Mouse (Mus musculus) liver, embryonic 13.5 days (tissue): ENCODE measurements around the gene Irak2. TPM values are rescaled to one million over a fixed set of nuclear protein-coding genes. Genes with fewer than 3 reads are reported as not detected.

ENCODE experiments used
- ATAC-seq: fragments of 200-750 bp; cut with Nextera tagmentation; 2 replicates; pipeline ENCODE4 v1.8.0; 2017; ENCODE audit warnings: low read depth, mild to moderate bottlenecking, moderate number of reproducible peaks, moderate library complexity
- DNase-seq: peaks from one replicate; pipeline ENCODE4 v3.0.0; 2022
- H3K27ac ChIP-seq: fragments of 300-500 bp; sonication (generic); 2 replicates; pipeline ENCODE4 v1.5.1; 2015; ENCODE audit warnings: moderate library complexity, mild to moderate bottlenecking, inconsistent platforms
- H3K27me3 ChIP-seq: fragments of 300-500 bp; sonication (generic); 2 replicates; pipeline ENCODE4 v1.6.1; 2015; ENCODE audit warnings: mild to moderate bottlenecking, inconsistent platforms
- H3K36me3 ChIP-seq: fragments of 300-500 bp; sonication (generic); 2 replicates; pipeline ENCODE4 v1.6.1; 2015; ENCODE audit warnings: mild to moderate bottlenecking, inconsistent platforms
- H3K4me1 ChIP-seq: fragments of 300-500 bp; sonication (generic); replicated peaks from 2 replicates; pipeline ENCODE4 v1.6.1; 2015; ENCODE audit warnings: inconsistent platforms
- H3K4me2 ChIP-seq: fragments of 300-500 bp; sonication (generic); 2 replicates; pipeline ENCODE4 v1.6.1; 2015; ENCODE audit warnings: inconsistent platforms, mild to moderate bottlenecking, moderate library complexity
- H3K4me3 ChIP-seq: fragments of 300-500 bp; sonication (generic); replicated peaks from 2 replicates; pipeline ENCODE4 v1.5.1; 2015; ENCODE audit warnings: mild to moderate bottlenecking, inconsistent platforms
- H3K9ac ChIP-seq: fragments of 300-500 bp; sonication (generic); 2 replicates; pipeline ENCODE4 v1.6.1; 2015; ENCODE audit warnings: mild to moderate bottlenecking, inconsistent platforms
- H3K9me3 ChIP-seq: fragments of 300-500 bp; sonication (generic); replicated peaks from 2 replicates; pipeline ENCODE4 v1.6.1; 2016; ENCODE audit warnings: inconsistent platforms
- WGBS: fragments of 180-500 bp; shearing (Covaris S2); methylation state at CpG from one replicate; pipeline ENCODE4 v1.1.7; 2015; ENCODE audit not compliant: insufficient replicate concordance; 5-methylcytosine and 5-hydroxymethylcytosine counted together
- polyA plus RNA-seq: library from polyadenylated mRNA; unstranded; fragments of >200 nt; fragmentation: Nextera tagmentation; extraction: Ambion mirVana; gene quantifications from 2 replicates; pipeline ENCODE4 v1.2.1, GENCODE M21; 2015

The Irak2 gene
- polyA plus RNA-seq, 1 experiment from 2014 or later, result 14.9 TPM

- Histone ChIP-seq H3K9ac (no peak overlapping the region), H3K27me3 (no peaks in the 10 kb centered on the region), H3K36me3 (peaks cover 4% of the 10 kb centered on the region; the same call in 1 of the 2 replicates), H3K27ac (no peak overlapping the region), H3K4me1 (peaks cover 30% of the 10 kb centered on the region), H3K4me3 (no peak overlapping the region), H3K4me2 (no peak overlapping the region), H3K9me3 (peaks cover 4% of the 10 kb centered on the region)
- 33% methylated on average over 3 of the region's 3 CpGs for WGBS
- DNase-seq, result no peak
- no peak for ATAC-seq
Observed at GRCm38 (mm10) chr6:113658226-113658625, 20.0 kb downstream of the Irak2 start.

GRCm38 (mm10) chr6:113659648-113660491 lies 21.6 kb downstream of the Irak2 start:
- Histone ChIP-seq H3K4me3 (no peak overlapping the region), H3K9me3 (peaks cover 4% of the 10 kb centered on the region), H3K27ac (no peak overlapping the region), H3K9ac (no peak overlapping the region), H3K4me2 (no peak overlapping the region), H3K36me3 (peaks cover 4% of the 10 kb centered on the region; the same call in 1 of the 2 replicates), H3K27me3 (no peaks in the 10 kb centered on the region), H3K4me1 (peaks cover 28% of the 10 kb centered on the region)
- no peak for DNase-seq
- ATAC-seq, result no peak
- 56% methylated on average over 8 of the region's 8 CpGs for WGBS

- H3K4me2 ChIP-seq, result no peak overlapping the region
- peak overlapping the region; percentile 62; the same call in 1 of the 2 replicates for H3K27ac ChIP-seq
- peaks cover 28% of the 10 kb centered on the region for H3K4me1 ChIP-seq
- H3K36me3 ChIP-seq, result peaks cover 4% of the 10 kb centered on the region; the same call in 1 of the 2 replicates
- DNase-seq, result no peak
- H3K27me3 ChIP-seq, result no peaks in the 10 kb centered on the region
- WGBS, result 57% methylated on average over 14 of the region's 14 CpGs
- H3K9me3 ChIP-seq, result peaks cover 4% of the 10 kb centered on the region
- no peak overlapping the region for H3K4me3 ChIP-seq
- no peak overlapping the region for H3K9ac ChIP-seq
- ATAC-seq, result no peak
Observed at GRCm38 (mm10) chr6:113660492-113661352, 22.5 kb downstream of the Irak2 start.

- Histone ChIP-seq H3K9ac (no peak overlapping the region), H3K4me2 (no peak overlapping the region), H3K27me3 (no peaks in the 10 kb centered on the region), H3K4me3 (no peak overlapping the region), H3K36me3 (peaks cover 4% of the 10 kb centered on the region; the same call in 1 of the 2 replicates), H3K27ac (no peak overlapping the region; the same call in 1 of the 2 replicates), H3K9me3 (peaks cover 4% of the 10 kb centered on the region), H3K4me1 (peaks cover 35% of the 10 kb centered on the region)
- WGBS, result 48% methylated on average over 12 of the region's 12 CpGs
- ATAC-seq, result peak; percentile 35; the same call in 1 of the 2 replicates
- DNase-seq, result no peak
Observed at GRCm38 (mm10) chr6:113661353-113662241, 23.3 kb downstream of the Irak2 start.

GRCm38 (mm10) chr6:113662964-113663700 lies 24.9 kb downstream of the Irak2 start:
- 85% methylated on average over 8 of the region's 8 CpGs for WGBS
- H3K27me3 ChIP-seq, result no peaks in the 10 kb centered on the region
- H3K36me3 ChIP-seq, result peaks cover 4% of the 10 kb centered on the region; the same call in 1 of the 2 replicates
- no peak overlapping the region for H3K4me2 ChIP-seq
- no peak overlapping the region for H3K27ac ChIP-seq
- DNase-seq (no peak), ATAC-seq (no peak)
- H3K4me3 ChIP-seq, result no peak overlapping the region
- peaks cover 4% of the 10 kb centered on the region for H3K9me3 ChIP-seq
- no peak overlapping the region for H3K9ac ChIP-seq
- peaks cover 41% of the 10 kb centered on the region for H3K4me1 ChIP-seq

GRCm38 (mm10) chr6:113664305-113664704 lies 26.0 kb downstream of the Irak2 start:
- no peak for DNase-seq

GRCm38 (mm10) chr6:113667611-113668122 lies 29.4 kb downstream of the Irak2 start:
- Histone ChIP-seq H3K9ac (no peak overlapping the region), H3K9me3 (peaks cover 6% of the 10 kb centered on the region), H3K27me3 (no peaks in the 10 kb centered on the region), H3K36me3 (peaks cover 14% of the 10 kb centered on the region; the same call in 1 of the 2 replicates), H3K4me3 (no peak overlapping the region), H3K4me1 (peaks cover 37% of the 10 kb centered on the region), H3K4me2 (no peak overlapping the region), H3K27ac (no peak overlapping the region)
- no peak for ATAC-seq
- DNase-seq, result no peak
- 74% methylated on average over 8 of the region's 8 CpGs for WGBS

More at GRCm38 (mm10) chr6:113664305-113664704, 26.0 kb downstream of the Irak2 start:
- no peak overlapping the region for H3K4me2 ChIP-seq
- no peak overlapping the region for H3K27ac ChIP-seq
- H3K9ac ChIP-seq, result no peak overlapping the region
- WGBS, result 70% methylated on average over 7 of the region's 7 CpGs
- peaks cover 48% of the 10 kb centered on the region for H3K4me1 ChIP-seq
- no peaks in the 10 kb centered on the region for H3K27me3 ChIP-seq
- H3K9me3 ChIP-seq, result peaks cover 4% of the 10 kb centered on the region
- no peak for ATAC-seq
- H3K36me3 ChIP-seq, result peaks cover 4% of the 10 kb centered on the region; the same call in 1 of the 2 replicates
- no peak overlapping the region for H3K4me3 ChIP-seq

GRCm38 (mm10) chr6:113668287-113669154 lies 30.3 kb downstream of the Irak2 start:
- 0 out of 2 replicates have a peak overlapping the region, but pooled peaks have one; percentile 3 for H3K9ac ChIP-seq
- H3K4me1 ChIP-seq, result peaks cover 40% of the 10 kb centered on the region

GRCm38 (mm10) chr6:113669821-113670220 lies 31.6 kb downstream of the Irak2 start:
- 0 out of 2 replicates have a peak, but pooled peaks cover 3% of the 10 kb centered on the region for H3K9me3 ChIP-seq
- no peak overlapping the region for H3K4me3 ChIP-seq
- H3K27ac ChIP-seq, result peak overlapping the region; percentile 58
- 78% methylated on average over 7 of the region's 7 CpGs for WGBS
- H3K9ac ChIP-seq, result no peak overlapping the region
- DNase-seq (no peak), ATAC-seq (peak; percentile 24; the same call in 1 of the 2 replicates)
- H3K4me1 ChIP-seq, result peaks cover 40% of the 10 kb centered on the region
- H3K4me2 ChIP-seq, result no peak overlapping the region
- H3K36me3 ChIP-seq, result peaks cover 17% of the 10 kb centered on the region; the same call in 1 of the 2 replicates
- H3K27me3 ChIP-seq, result no peaks in the 10 kb centered on the region

More at GRCm38 (mm10) chr6:113668287-113669154, 30.3 kb downstream of the Irak2 start:
- H3K9me3 ChIP-seq, result 0 out of 2 replicates have a peak, but pooled peaks cover 3% of the 10 kb centered on the region
- peak overlapping the region; percentile 58 for H3K27ac ChIP-seq
- no peak overlapping the region for H3K4me3 ChIP-seq
- DNase-seq (no peak), ATAC-seq (peak; percentile 64)
- WGBS, result 18% methylated on average over 15 of the region's 15 CpGs
- no peaks in the 10 kb centered on the region for H3K27me3 ChIP-seq
- peaks cover 17% of the 10 kb centered on the region; the same call in 1 of the 2 replicates for H3K36me3 ChIP-seq
- peak overlapping the region; percentile 7 for H3K4me2 ChIP-seq
